Mouse (Mus musculus) adrenal gland, postnatal 36 days (tissue): Measurements from ENCODE around the gene Gad1. TPM values are rescaled to one million over a fixed set of nuclear protein-coding genes. Genes with fewer than 3 reads are reported as not detected.

Experiments used
- DNase-seq, 2 experiments: peaks; one replicate each; pipeline ENCODE4 v3.0.0; 2021; ENCODE audit warnings: mixed read lengths in 1 of 2
- long read RNA-seq, 2 experiments: library from polyadenylated mRNA; stranded (forward); transcript quantifications; one replicate each; pipeline ENCODE4 v2.0.0; 2021; ENCODE audit warnings: borderline sequencing depth in 2 of 2
- total RNA-seq, 2 experiments: library from RNA; stranded (reverse); gene quantifications; 2 replicates each; pipeline ENCODE4 v1.2.3; 2021

Gad1 gene
- total RNA-seq: 1 to 10 TPM; 3.0 to 3.5 TPM
- long read RNA-seq, experiment 1: 0 reads
- long read RNA-seq, experiment 2: 0 reads

GRCm38 (mm10) chr2:70552772-70553171 lies at the start of gene Gad1:
Gene Gad1 (plus strand): TSS chr2:70553072.
- DNase-seq: no peak

GRCm38 (mm10) chr2:70503436-70503835 lies 49.4 kb upstream of the Gad1 start:
- no peak for DNase-seq

- no peak for DNase-seq
These were observed 47.6 kb upstream of the Gad1 start for GRCm38 (mm10) chr2:70505229-70505628.

GRCm38 (mm10) chr2:70505896-70506295 lies 47.0 kb upstream of the Gad1 start:
- DNase-seq: no peak

GRCm38 (mm10) chr2:70506372-70506771 lies 46.5 kb upstream of the Gad1 start:
- DNase-seq: no peak

GRCm38 (mm10) chr2:70508496-70508895 lies 44.4 kb upstream of the Gad1 start, which contains the start of gene Erich2:
Gene Erich2 (plus strand): TSS chr2:70508819.
- peak in 1 of 2 experiments; percentile 1 for DNase-seq

GRCm38 (mm10) chr2:70509021-70509632 lies 43.7 kb upstream of the Gad1 start:
- DNase-seq: peak; percentile 91 to 92

- DNase-seq: peak; percentile 55 to 75
These were observed 14.6 kb upstream of the Gad1 start for GRCm38 (mm10) chr2:70538283-70538682.

GRCm38 (mm10) chr2:70550671-70551070 lies 2.2 kb upstream of the Gad1 start:
- no peak for DNase-seq

GRCm38 (mm10) chr2:70551446-70551845 lies 1.4 kb upstream of the Gad1 start:
- DNase-seq: no peak

GRCm38 (mm10) chr2:70552067-70552598 lies 739 bp upstream of the Gad1 start:
- no peak for DNase-seq

- peak in 1 of 2 experiments; percentile 18 for DNase-seq
These were observed 954 bp downstream of the Gad1 start for GRCm38 (mm10) chr2:70553826-70554225.

- peak; percentile 84 to 87 for DNase-seq
These were observed 5.4 kb downstream of the Gad1 start for GRCm38 (mm10) chr2:70558112-70558842.

- DNase-seq: peak; percentile 32 to 37
These were observed 6.1 kb downstream of the Gad1 start for GRCm38 (mm10) chr2:70558843-70559451.

- peak; percentile 80 to 83 for DNase-seq
These were observed 6.6 kb downstream of the Gad1 start for GRCm38 (mm10) chr2:70559520-70559919.

GRCm38 (mm10) chr2:70561077-70561795 lies 8.4 kb downstream of the Gad1 start:
- DNase-seq: peak; percentile 43 to 69

GRCm38 (mm10) chr2:70562011-70562491 lies 9.2 kb downstream of the Gad1 start:
- peak; percentile 35 to 48 for DNase-seq

- no peak for DNase-seq
These were observed 9.7 kb downstream of the Gad1 start for GRCm38 (mm10) chr2:70562611-70562980.

GRCm38 (mm10) chr2:70562981-70563671 lies 10.3 kb downstream of the Gad1 start:
- no peak for DNase-seq

- DNase-seq: no peak
These were observed 11.1 kb downstream of the Gad1 start for GRCm38 (mm10) chr2:70563721-70564645.
